Mouse (Mus musculus) hindbrain, embryonic 14.5 days (tissue): ENCODE data around the gene Lrrc51. TPM values are rescaled to one million over a fixed set of nuclear protein-coding genes. Genes with fewer than 3 reads are reported as not detected.
"Not testable (repeated sequence)": the region's sequence is repeated elsewhere in the genome, so short reads cannot be mapped to it uniquely, and the experiment has no call there.

Experiments
- ATAC-seq: fragments of 200-750 bp; cut with Nextera tagmentation; 2 replicates; pipeline ENCODE4 v1.8.0; 2017; ENCODE audit warnings: moderate number of reproducible peaks, mild to moderate bottlenecking, moderate TSS enrichment, moderate library complexity; ENCODE audit not compliant: low FRiP score
- DNase-seq: peaks from one replicate; pipeline ENCODE4 v3.0.0-alpha.2; 2015; ENCODE audit warnings: low spot score
- H3K27ac ChIP-seq: fragments of 300-500 bp; sonication (generic); 2 replicates; pipeline ENCODE4 v1.5.1; 2014; ENCODE audit warnings: mild to moderate bottlenecking, moderate library complexity
- H3K27me3 ChIP-seq: fragments of 300-500 bp; sonication (generic); 2 replicates; pipeline ENCODE4 v1.6.1; 2014; ENCODE audit warnings: mild to moderate bottlenecking, low read length, mixed read lengths; ENCODE audit not compliant: control insufficient read depth, insufficient read depth
- H3K36me3 ChIP-seq: fragments of 300-500 bp; sonication (generic); replicated peaks from 2 replicates; pipeline ENCODE4 v1.6.1; 2014; ENCODE audit not compliant: control insufficient read depth, insufficient read depth
- H3K4me1 ChIP-seq: fragments of 300-500 bp; sonication (generic); replicated peaks from 2 replicates; pipeline ENCODE4 v1.6.1; 2014; ENCODE audit warnings: antibody characterized with exemption, low read length, mixed read lengths; ENCODE audit not compliant: control insufficient read depth, insufficient read depth
- H3K4me2 ChIP-seq: fragments of 300-500 bp; sonication (generic); replicated peaks from 2 replicates; pipeline ENCODE4 v1.6.1; 2014; ENCODE audit warnings: mild to moderate bottlenecking, moderate library complexity
- H3K4me3 ChIP-seq: fragments of 300-500 bp; sonication (generic); replicated peaks from 2 replicates; pipeline ENCODE4 v1.5.1; 2014; ENCODE audit warnings: mild to moderate bottlenecking, low read length
- H3K9ac ChIP-seq: fragments of 300-500 bp; sonication (generic); 2 replicates; pipeline ENCODE4 v1.6.1; 2014
- H3K9me3 ChIP-seq: fragments of 300-500 bp; sonication (generic); 2 replicates; pipeline ENCODE4 v1.6.1; 2016; ENCODE audit warnings: low read length; ENCODE audit not compliant: control insufficient read depth
- WGBS: fragments of 180-500 bp; shearing (Covaris S2); extraction: QIAGEN DNeasy Blood & Tissue Kit; methylation state at CpG from one replicate; pipeline ENCODE4 v1.1.7; 2014; 5-methylcytosine and 5-hydroxymethylcytosine counted together
- polyA plus RNA-seq: library from polyadenylated mRNA; unstranded; fragments of >200 nt; fragmentation: Nextera tagmentation; extraction: Ambion mirVana; gene quantifications from 2 replicates; pipeline ENCODE4 v1.2.1, GENCODE M21; 2014

The Lrrc51 gene
- polyA plus RNA-seq, 1 experiment from 2014 or later, result 15.2 TPM

GRCm38 (mm10) chr7:101928093-101928492 is 5.6 kb downstream of the Lrrc51 start:
- Histone ChIP-seq H3K4me2 (no peak overlapping the region), H3K9me3 (no peaks in the 10 kb centered on the region), H3K27ac (no peak overlapping the region), H3K27me3 (no peaks in the 10 kb centered on the region), H3K9ac (no peak overlapping the region), H3K4me3 (no peak overlapping the region), H3K4me1 (no peaks in the 10 kb centered on the region), H3K36me3 (no peaks in the 10 kb centered on the region)
- ATAC-seq (no peak), DNase-seq (no peak)
- 92% methylated on average over 3 of the region's 3 CpGs for WGBS

- not testable (repeated sequence) for H3K9ac ChIP-seq, H3K27me3 ChIP-seq, H3K27ac ChIP-seq, H3K36me3 ChIP-seq, H3K4me2 ChIP-seq, H3K9me3 ChIP-seq, ATAC-seq, DNase-seq, H3K4me3 ChIP-seq, H3K4me1 ChIP-seq
Measured at GRCm38 (mm10) chr7:101925892-101926291, 7.8 kb downstream of the Lrrc51 start.

- no peak overlapping the region for H3K27ac ChIP-seq
- H3K9ac ChIP-seq, result no peak overlapping the region
- DNase-seq (peak; percentile 82), ATAC-seq (peak; percentile 79; the same call in 1 of the 2 replicates)
- H3K4me3 ChIP-seq, result no peak overlapping the region
- no peaks in the 10 kb centered on the region for H3K27me3 ChIP-seq
- H3K9me3 ChIP-seq, result no peaks in the 10 kb centered on the region
- no peaks in the 10 kb centered on the region for H3K4me1 ChIP-seq
- H3K36me3 ChIP-seq, result peaks cover 15% of the 10 kb centered on the region
- 22% methylated on average over 1 of the region's 1 CpGs for WGBS
- no peak overlapping the region for H3K4me2 ChIP-seq
Measured at GRCm38 (mm10) chr7:101918071-101918470, 15.6 kb downstream of the Lrrc51 start.

- DNase-seq (no peak), ATAC-seq (no peak)
- no peak overlapping the region for H3K4me3 ChIP-seq
- H3K27ac ChIP-seq, result no peak overlapping the region
- whole genome bisulfite sequencing, result 57% methylated on average over 3 of the region's 3 CpGs
- peaks cover 50% of the 10 kb centered on the region for H3K36me3 ChIP-seq
- peaks cover 6% of the 10 kb centered on the region; the same call in 1 of the 2 replicates for H3K4me1 ChIP-seq
- no peaks in the 10 kb centered on the region for H3K27me3 ChIP-seq
- H3K9ac ChIP-seq, result no peak overlapping the region
- no peak overlapping the region for H3K4me2 ChIP-seq
- no peaks in the 10 kb centered on the region for H3K9me3 ChIP-seq
Measured at GRCm38 (mm10) chr7:101911982-101912381, 21.7 kb downstream of the Lrrc51 start.

- Histone ChIP-seq H3K27ac (no peak overlapping the region), H3K4me3 (no peak overlapping the region), H3K27me3 (no peaks in the 10 kb centered on the region), H3K36me3 (peaks cover 50% of the 10 kb centered on the region), H3K9me3 (no peaks in the 10 kb centered on the region), H3K4me1 (peaks cover 15% of the 10 kb centered on the region), H3K4me2 (no peak overlapping the region), H3K9ac (no peak overlapping the region)
- WGBS, result 89% methylated on average over 4 of the region's 4 CpGs
- DNase-seq (no peak), ATAC-seq (no peak)
Measured at GRCm38 (mm10) chr7:101910138-101910537, 23.6 kb downstream of the Lrrc51 start.

- Histone ChIP-seq H3K4me1 (peaks cover 18% of the 10 kb centered on the region), H3K27me3 (no peaks in the 10 kb centered on the region), H3K4me3 (no peak overlapping the region), H3K27ac (no peak overlapping the region), H3K36me3 (peaks cover 38% of the 10 kb centered on the region), H3K4me2 (no peak overlapping the region), H3K9me3 (no peaks in the 10 kb centered on the region), H3K9ac (no peak overlapping the region)
- DNase-seq (no peak), ATAC-seq (no peak)
- WGBS, result 81% methylated on average over 4 of the region's 4 CpGs
Measured at GRCm38 (mm10) chr7:101908367-101908766, 25.3 kb downstream of the Lrrc51 start.

- Histone ChIP-seq H3K9ac (peak overlapping the region; percentile 89; the same call in 1 of the 2 replicates), H3K4me3 (peak overlapping the region; percentile 78), H3K36me3 (peaks cover 22% of the 10 kb centered on the region), H3K27ac (no peak overlapping the region; the same call in 1 of the 2 replicates), H3K9me3 (no peaks in the 10 kb centered on the region), H3K4me1 (peaks cover 18% of the 10 kb centered on the region), H3K4me2 (peak overlapping the region; percentile 78), H3K27me3 (no peaks in the 10 kb centered on the region)
- no peak for DNase-seq
- no peak for ATAC-seq
- 79% methylated on average over 8 of the region's 8 CpGs for WGBS
Measured at GRCm38 (mm10) chr7:101906696-101907095, 27.0 kb downstream of the Lrrc51 start.

- no peaks in the 10 kb centered on the region for H3K9me3 ChIP-seq
- H3K9ac ChIP-seq, result peak within 1 kb of the TSS; percentile 89
- H3K4me1 ChIP-seq, result peaks cover 18% of the 10 kb centered on the region
- H3K27ac ChIP-seq, result peak within 1 kb of the TSS; percentile 95
- no peak for ATAC-seq
- H3K27me3 ChIP-seq, result no peaks in the 10 kb centered on the region
- 21% methylated on average over 11 of the region's 11 CpGs for WGBS
- peak within 1 kb of the TSS; percentile 78 for H3K4me3 ChIP-seq
- DNase-seq, result peak; percentile 25
- peak within 1 kb of the TSS; percentile 78 for H3K4me2 ChIP-seq
- H3K36me3 ChIP-seq, result peaks cover 17% of the 10 kb centered on the region
Measured at GRCm38 (mm10) chr7:101906287-101906681, 27.4 kb downstream of the Lrrc51 start, which contains the start of gene Tomt. TSS of gene Tomt (minus strand) at chr7:101906359.

- H3K27me3 ChIP-seq, result no peaks in the 10 kb centered on the region
- peaks cover 18% of the 10 kb centered on the region for H3K4me1 ChIP-seq
- WGBS, result under 1% methylated on average over 61 of the region's 61 CpGs
- no peaks in the 10 kb centered on the region for H3K9me3 ChIP-seq
- peak within 1 kb of the TSS; percentile 95 for H3K27ac ChIP-seq
- ATAC-seq (peak; percentile 97), DNase-seq (peak; percentile 99)
- H3K4me2 ChIP-seq, result peak within 1 kb of the TSS; percentile 78
- peak within 1 kb of the TSS; percentile 78 for H3K4me3 ChIP-seq
- H3K36me3 ChIP-seq, result peaks cover 12% of the 10 kb centered on the region
- H3K9ac ChIP-seq, result peak within 1 kb of the TSS; percentile 89
Measured at GRCm38 (mm10) chr7:101905561-101906286, 28.0 kb downstream of the Lrrc51 start, which contains the start of gene Lamtor1. TSS of gene Lamtor1 (plus strand) at chr7:101905904.
